Mouse (Mus musculus): ENCODE results near the gene Stxbp2. TPM values are rescaled to one million over a fixed set of nuclear protein-coding genes. Genes with fewer than 3 reads are reported as not detected.

The Stxbp2 gene
- polyA plus RNA-seq, 1 experiment from 2014 or later = 111 TPM

- H3K36me3 ChIP-seq (ENCODE audit: control insufficient read depth, insufficient read depth, low read length) = peaks cover 10% of the 10 kb centered on the region
- no peak overlapping the region for H3K4me2 ChIP-seq (replicated peaks; ENCODE audit: low read depth)
- WGBS = 96% methylated on average over 20 of the region's 23 CpGs
- H3K4me1 ChIP-seq (replicated peaks; ENCODE audit: control insufficient read depth, insufficient read depth) = no peaks in the 10 kb centered on the region
- H3K9me3 ChIP-seq (ENCODE audit: control insufficient read depth, low read length) = no peaks in the 10 kb centered on the region
- ATAC-seq (ENCODE audit: low FRiP score, low TSS enrichment) = no peak
- no peak for TF ChIP-seq EP300 (optimal IDR thresholded peaks at IDR 0.05)
- TF ChIP-seq CTCF (IDR thresholded peaks at IDR 0.05; ENCODE audit: low read depth) = no peak
- no peaks in the 10 kb centered on the region for H3K27me3 ChIP-seq (ENCODE audit: control insufficient read depth, insufficient read depth, low read length)
- no peak overlapping the region for H3K9ac ChIP-seq (ENCODE audit: low read length)
- H3K27ac ChIP-seq (replicated peaks) = no peak overlapping the region
- DNase-seq (ENCODE audit: low spot score) = no peak
- no peak overlapping the region for H3K4me3 ChIP-seq (ENCODE audit: low read depth, low read length)
Observed at GRCm38 (mm10) chr8:3678831-3679230, 48.1 kb downstream of the Stxbp2 start.

- Histone ChIP-seq H3K27me3 (ENCODE audit: control insufficient read depth, insufficient read depth, low read length) (no peaks in the 10 kb centered on the region), H3K4me3 (ENCODE audit: low read depth, low read length) (no peak overlapping the region), H3K27ac (replicated peaks) (no peak overlapping the region), H3K4me2 (replicated peaks; ENCODE audit: low read depth) (no peak overlapping the region), H3K9ac (ENCODE audit: low read length) (no peak overlapping the region), H3K9me3 (ENCODE audit: control insufficient read depth, low read length) (no peaks in the 10 kb centered on the region), H3K36me3 (ENCODE audit: control insufficient read depth, insufficient read depth, low read length) (peaks cover 10% of the 10 kb centered on the region), H3K4me1 (replicated peaks; ENCODE audit: control insufficient read depth, insufficient read depth) (no peaks in the 10 kb centered on the region)
- ATAC-seq (ENCODE audit: low FRiP score, low TSS enrichment) (no peak), DNase-seq (ENCODE audit: low spot score) (no peak)
- TF ChIP-seq CTCF (IDR thresholded peaks at IDR 0.05; ENCODE audit: low read depth) (no peak), EP300 (optimal IDR thresholded peaks at IDR 0.05) (no peak)
- WGBS = 93% methylated on average over 23 of the region's 23 CpGs
Observed at GRCm38 (mm10) chr8:3679236-3679635, 48.5 kb downstream of the Stxbp2 start.

- ATAC-seq (ENCODE audit: low FRiP score, low TSS enrichment) (no peak), DNase-seq (ENCODE audit: low spot score) (no peak)
- Histone ChIP-seq H3K27me3 (ENCODE audit: control insufficient read depth, insufficient read depth, low read length) (no peaks in the 10 kb centered on the region), H3K9me3 (ENCODE audit: control insufficient read depth, low read length) (no peaks in the 10 kb centered on the region), H3K4me3 (ENCODE audit: low read depth, low read length) (no peak overlapping the region), H3K4me1 (replicated peaks; ENCODE audit: control insufficient read depth, insufficient read depth) (no peaks in the 10 kb centered on the region), H3K27ac (replicated peaks) (no peak overlapping the region), H3K9ac (ENCODE audit: low read length) (no peak overlapping the region), H3K4me2 (replicated peaks; ENCODE audit: low read depth) (no peak overlapping the region), H3K36me3 (ENCODE audit: control insufficient read depth, insufficient read depth, low read length) (peaks cover 10% of the 10 kb centered on the region)
- WGBS = 84% methylated on average over 5 of the region's 5 CpGs
- TF ChIP-seq CTCF (IDR thresholded peaks at IDR 0.05; ENCODE audit: low read depth) (no peak), EP300 (optimal IDR thresholded peaks at IDR 0.05) (no peak)
Observed at GRCm38 (mm10) chr8:3679656-3680055, 48.9 kb downstream of the Stxbp2 start.

GRCm38 (mm10) chr8:3682435-3682834 lies 51.7 kb downstream of the Stxbp2 start:
- no peak overlapping the region for H3K4me2 ChIP-seq (replicated peaks; ENCODE audit: low read depth)
- DNase-seq (ENCODE audit: low spot score) (no peak), ATAC-seq (ENCODE audit: low FRiP score, low TSS enrichment) (no peak)
- H3K27me3 ChIP-seq (ENCODE audit: control insufficient read depth, insufficient read depth, low read length) = no peaks in the 10 kb centered on the region
- no peak overlapping the region for H3K9ac ChIP-seq (ENCODE audit: low read length)
- H3K4me1 ChIP-seq (replicated peaks; ENCODE audit: control insufficient read depth, insufficient read depth) = no peaks in the 10 kb centered on the region
- H3K4me3 ChIP-seq (ENCODE audit: low read depth, low read length) = no peak overlapping the region
- no peak overlapping the region for H3K27ac ChIP-seq (replicated peaks)
- TF ChIP-seq EP300 (optimal IDR thresholded peaks at IDR 0.05) (no peak), CTCF (IDR thresholded peaks at IDR 0.05; ENCODE audit: low read depth) (no peak)
- H3K36me3 ChIP-seq (ENCODE audit: control insufficient read depth, insufficient read depth, low read length) = peaks cover 10% of the 10 kb centered on the region
- no peaks in the 10 kb centered on the region for H3K9me3 ChIP-seq (ENCODE audit: control insufficient read depth, low read length)
- 83% methylated on average over 5 of the region's 5 CpGs for WGBS

GRCm38 (mm10) chr8:3683408-3684176 lies 52.8 kb downstream of the Stxbp2 start:
- H3K27me3 ChIP-seq (ENCODE audit: control insufficient read depth, insufficient read depth, low read length) = no peaks in the 10 kb centered on the region
- H3K9me3 ChIP-seq (ENCODE audit: control insufficient read depth, low read length) = no peaks in the 10 kb centered on the region
- no peak for ATAC-seq (ENCODE audit: low FRiP score, low TSS enrichment)
- no peak for TF ChIP-seq CTCF (IDR thresholded peaks at IDR 0.05; ENCODE audit: low read depth)
- TF ChIP-seq EP300 (optimal IDR thresholded peaks at IDR 0.05) = no peak
- no peak overlapping the region for H3K4me2 ChIP-seq (replicated peaks; ENCODE audit: low read depth)
- H3K27ac ChIP-seq (replicated peaks) = no peak overlapping the region
- DNase-seq (ENCODE audit: low spot score) = no peak
- H3K9ac ChIP-seq (ENCODE audit: low read length) = no peak overlapping the region
- H3K36me3 ChIP-seq (ENCODE audit: control insufficient read depth, insufficient read depth, low read length) = peaks cover 10% of the 10 kb centered on the region
- no peak overlapping the region for H3K4me3 ChIP-seq (ENCODE audit: low read depth, low read length)
- no peaks in the 10 kb centered on the region for H3K4me1 ChIP-seq (replicated peaks; ENCODE audit: control insufficient read depth, insufficient read depth)
- WGBS = 71% methylated on average over 6 of the region's 6 CpGs

- Histone ChIP-seq H3K9ac (ENCODE audit: low read length) (no peak overlapping the region), H3K4me3 (ENCODE audit: low read depth, low read length) (no peak overlapping the region), H3K4me2 (replicated peaks; ENCODE audit: low read depth) (no peak overlapping the region), H3K27me3 (ENCODE audit: control insufficient read depth, insufficient read depth, low read length) (no peaks in the 10 kb centered on the region), H3K27ac (replicated peaks) (no peak overlapping the region), H3K9me3 (ENCODE audit: control insufficient read depth, low read length) (no peaks in the 10 kb centered on the region), H3K4me1 (replicated peaks; ENCODE audit: control insufficient read depth, insufficient read depth) (no peaks in the 10 kb centered on the region), H3K36me3 (ENCODE audit: control insufficient read depth, insufficient read depth, low read length) (peaks cover 8% of the 10 kb centered on the region)
- ATAC-seq (ENCODE audit: low FRiP score, low TSS enrichment) = no peak
- TF ChIP-seq EP300 (optimal IDR thresholded peaks at IDR 0.05) (no peak), CTCF (IDR thresholded peaks at IDR 0.05; ENCODE audit: low read depth) (no peak)
- no peak for DNase-seq (ENCODE audit: low spot score)
Observed at GRCm38 (mm10) chr8:3684530-3684929, 53.8 kb downstream of the Stxbp2 start.
